ENCODE assay signal across 27 mouse cellular contexts in genomic region chr15:26716181-26716580, GRCm38 (mm10).
"Had no signal": no experiment of that assay in that cellular context is flagged by ENCODE, and none has a peak within 500 bp of the region (broad histone marks: within the 10 kb centered on the region; RNA-seq: fewer than 3 reads in every experiment).

No protein-coding gene starts in this region.

- H3K27me3 ChIP-seq: heart, embryonic 12.5 days; hindbrain, embryonic 13.5 days; intestine, embryonic 15.5 days; limb, embryonic 12.5 days; liver, embryonic 13.5 days; liver, embryonic 15.5 days had no signal

- H3K36me3 ChIP-seq: heart, embryonic 10.5 days; heart, embryonic 12.5 days; hindbrain, embryonic 13.5 days; intestine, embryonic 15.5 days; limb, embryonic 10.5 days; limb, embryonic 12.5 days; liver, embryonic 13.5 days; liver, embryonic 15.5 days had no signal

- H3K4me2 ChIP-seq: heart, embryonic 12.5 days; hindbrain, embryonic 13.5 days; intestine, embryonic 15.5 days; limb, embryonic 12.5 days; liver, embryonic 11.5 days; liver, embryonic 13.5 days; liver, embryonic 15.5 days had no signal

- H3K27ac ChIP-seq: heart, embryonic 10.5 days; hindbrain, embryonic 13.5 days; intestine, embryonic 15.5 days; left cerebral cortex, adult 2 months; limb, embryonic 10.5 days; limb, embryonic 12.5 days; liver, embryonic 13.5 days; liver, embryonic 15.5 days had no signal

- H3K9ac ChIP-seq: heart, embryonic 12.5 days; hindbrain, embryonic 13.5 days; intestine, embryonic 15.5 days; limb, embryonic 12.5 days; liver, embryonic 13.5 days; liver, embryonic 15.5 days; liver, postnatal 0 days had no signal

- DNase-seq: gastrocnemius, postnatal 10 days; gastrocnemius, postnatal 25 days; heart, adult 18-20 months; heart, postnatal 14 days; heart, postnatal 36 days; kidney, adult 18-20 months; kidney, adult 8-10 months; kidney, postnatal 10 days; kidney, postnatal 25 days; kidney, postnatal 4 days; layer of hippocampus, adult 9-11 months; liver; liver, embryonic 13.5 days; liver, postnatal 0 days; lung, adult 2 months had no signal

- H3K4me1 ChIP-seq: liver, embryonic 13.5 days; liver, embryonic 15.5 days had no signal

- ATAC-seq: hindbrain, embryonic 16.5 days; inflammation-experienced regulatory T-cells, adult 6 months; intestine, embryonic 15.5 days; intestine, postnatal 0 days; liver, postnatal 0 days had no signal

- H3K4me3 ChIP-seq: heart, embryonic 10.5 days; heart, embryonic 12.5 days; hindbrain, embryonic 13.5 days; intestine, embryonic 15.5 days; left cerebral cortex, adult 2 months; limb, embryonic 10.5 days; limb, embryonic 12.5 days; liver, embryonic 13.5 days; liver, embryonic 15.5 days had no signal

- H3K9me3 ChIP-seq: heart, embryonic 10.5 days; heart, embryonic 12.5 days; hindbrain, embryonic 13.5 days; intestine, embryonic 15.5 days; limb, embryonic 10.5 days; limb, embryonic 12.5 days; liver, embryonic 13.5 days; liver, embryonic 15.5 days had no signal
